Mouse (Mus musculus): ENCODE measurements at regions not wholly inside any gene's neighbourhood (a gene's known extent, or its start where the extent isn't known, plus 50 kb on each side); places are given as distances from the start of the nearest gene placed in this dataset.
A peak's percentile ranks its signal among the peaks of the same experiment; 100 is the strongest.

DNA sequence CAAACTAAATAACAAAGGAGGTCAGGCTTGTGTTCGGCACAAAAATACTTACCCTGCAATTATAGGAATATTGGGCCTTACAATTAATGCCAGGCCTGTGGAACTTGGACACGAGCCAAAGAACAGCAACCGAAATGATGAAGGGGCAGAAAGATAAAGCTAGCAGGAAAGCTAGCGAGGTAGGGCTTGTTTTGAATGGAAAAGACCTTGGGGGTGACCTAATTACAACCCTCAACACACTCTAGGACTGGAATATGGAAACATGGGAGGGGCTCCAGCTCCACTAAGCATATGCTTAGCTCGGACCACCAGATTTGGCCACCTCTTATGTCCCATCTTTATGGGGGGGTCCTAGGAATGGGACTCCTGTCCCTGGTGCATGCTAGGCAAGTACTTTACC lies 362.8 kb downstream of the H2al1j start:
- Histone ChIP-seq H3K4me1 (peaks cover 11% of the 10 kb centered on the region), H3K9me3 (replicated peaks) (no peaks in the 10 kb centered on the region), H3K27me3 (ENCODE audit: low read depth, poor library complexity, severe bottlenecking) (peaks cover 86% of the 10 kb centered on the region), H3K36me3 (no peaks in the 10 kb centered on the region), H3K4me3 (no peak overlapping the region), H3K27ac (no peak overlapping the region)
- WGBS, result 75% methylated on average over 5 of the region's 5 CpGs
- no peak for DNase-seq (ENCODE audit: low spot score)

DNA sequence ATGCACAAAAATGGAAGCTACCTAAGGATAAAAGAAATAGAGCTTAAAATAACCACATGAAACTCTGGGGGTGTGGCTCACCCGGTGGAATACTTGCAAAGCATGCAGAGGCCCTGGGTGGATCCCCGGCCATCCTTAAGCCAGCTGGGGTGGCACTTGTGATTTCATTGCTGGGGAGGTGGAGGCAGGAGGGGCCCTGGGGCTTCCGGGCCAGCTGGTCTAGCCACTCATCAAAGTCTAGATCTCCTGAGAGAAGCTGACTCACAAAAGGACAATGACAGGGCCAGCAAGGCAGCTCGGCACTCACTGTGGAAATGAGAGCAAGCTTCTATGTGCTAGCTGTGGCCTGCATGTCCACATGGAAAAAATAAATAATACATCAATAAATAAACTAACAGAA lies 363.4 kb downstream of the H2al1j start:
- no peak for DNase-seq (ENCODE audit: low spot score)
- H3K27ac ChIP-seq, result no peak overlapping the region
- H3K9me3 ChIP-seq (replicated peaks), result no peaks in the 10 kb centered on the region
- H3K4me3 ChIP-seq, result no peak overlapping the region
- H3K4me1 ChIP-seq, result peaks cover 11% of the 10 kb centered on the region
- no peaks in the 10 kb centered on the region for H3K36me3 ChIP-seq
- H3K27me3 ChIP-seq (ENCODE audit: low read depth, poor library complexity, severe bottlenecking), result peaks cover 86% of the 10 kb centered on the region
- WGBS, result 69% methylated on average over 4 of the region's 4 CpGs

DNA sequence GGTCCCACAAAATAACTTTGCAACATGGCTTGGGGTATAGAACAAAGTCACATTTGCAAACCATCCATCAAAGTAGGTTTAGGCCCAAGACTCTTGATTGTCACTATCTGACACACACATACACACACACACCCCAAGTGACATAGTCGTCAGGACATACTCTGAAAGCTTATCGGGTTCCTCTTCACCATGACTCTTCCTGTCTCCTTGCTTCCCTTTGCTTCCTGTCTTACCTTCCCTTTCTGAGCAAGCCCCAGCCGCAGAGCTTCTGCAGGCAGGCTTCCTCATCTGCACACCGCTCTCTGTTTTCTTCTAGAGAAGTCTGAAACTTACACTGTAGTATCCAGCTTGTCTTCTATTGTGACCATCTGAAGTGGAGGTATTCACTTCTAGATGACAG lies 368.9 kb downstream of the H2al1j start:
- Histone ChIP-seq H3K27me3 (ENCODE audit: low read depth, poor library complexity, severe bottlenecking) (peaks cover 86% of the 10 kb centered on the region), H3K4me3 (no peak overlapping the region), H3K27ac (no peak overlapping the region), H3K9me3 (replicated peaks) (no peaks in the 10 kb centered on the region), H3K36me3 (no peaks in the 10 kb centered on the region), H3K4me1 (peaks cover 6% of the 10 kb centered on the region)
- no peak for DNase-seq (ENCODE audit: low spot score)
- WGBS, result 90% methylated on average over 4 of the region's 4 CpGs

DNA sequence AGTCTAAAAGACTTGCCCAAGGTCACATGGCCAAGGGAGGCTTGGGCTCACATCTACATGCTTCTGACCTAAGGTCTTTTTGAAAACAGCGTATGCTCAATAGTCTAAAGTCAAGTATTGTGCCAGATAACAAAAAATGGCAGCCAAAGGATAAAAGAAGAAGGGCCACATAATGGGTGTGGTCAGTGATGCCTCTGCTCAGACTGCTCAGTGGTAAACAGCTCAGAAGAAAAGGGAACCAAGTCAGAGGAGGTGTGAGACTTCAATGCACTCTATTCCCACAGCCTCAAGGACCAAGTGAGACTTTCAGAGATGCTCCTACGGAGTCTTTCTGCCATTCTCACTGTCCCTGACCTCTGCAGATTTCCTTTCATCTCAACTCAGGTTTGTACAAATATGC lies 373.5 kb downstream of the H2al1j start:
- no peaks in the 10 kb centered on the region for H3K9me3 ChIP-seq (replicated peaks)
- H3K27ac ChIP-seq, result no peak overlapping the region
- no peak overlapping the region for H3K4me3 ChIP-seq
- 88% methylated on average over 2 of the region's 2 CpGs for WGBS
- peaks cover 89% of the 10 kb centered on the region for H3K27me3 ChIP-seq (ENCODE audit: low read depth, poor library complexity, severe bottlenecking)
- no peak for DNase-seq (ENCODE audit: low spot score)
- peaks cover 5% of the 10 kb centered on the region; the same call in 1 of the 2 replicates for H3K4me1 ChIP-seq
- H3K36me3 ChIP-seq, result no peaks in the 10 kb centered on the region

DNA sequence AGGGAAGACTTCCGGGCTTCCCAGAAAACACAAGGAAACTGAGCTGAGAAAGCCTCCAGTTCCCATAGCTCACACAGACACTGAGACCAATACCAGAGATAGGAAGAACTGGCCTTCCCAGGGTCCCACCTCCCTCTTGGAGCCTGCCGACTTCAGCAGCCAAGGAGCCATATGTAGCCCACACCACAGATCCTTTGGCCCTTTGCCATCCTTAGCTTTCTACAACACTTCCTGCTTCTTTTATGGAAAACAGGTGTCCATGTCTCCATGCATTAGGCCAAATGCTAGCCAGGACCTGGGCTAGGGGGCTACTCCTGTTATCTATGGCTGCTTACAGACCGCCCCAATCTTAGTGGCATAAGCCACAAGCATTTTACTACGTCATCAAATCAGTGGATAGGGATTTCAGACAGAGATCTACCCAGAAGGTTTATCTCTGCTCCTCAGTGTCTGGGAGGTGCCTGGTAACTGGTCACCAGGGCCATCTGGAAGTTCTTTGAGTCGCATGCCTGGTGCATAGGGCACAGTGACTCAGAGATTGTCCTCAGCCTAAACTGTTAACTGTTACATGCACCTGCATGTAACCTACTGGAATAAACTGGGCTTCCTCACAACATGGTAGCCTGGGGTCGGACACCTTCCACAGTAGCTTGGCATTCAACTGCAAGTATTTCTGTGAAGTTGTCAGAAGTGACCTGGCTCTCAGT lies 378.4 kb downstream of the H2al1j start:
- DNase-seq (ENCODE audit: low spot score), result no peak
- Histone ChIP-seq H3K9me3 (replicated peaks) (no peaks in the 10 kb centered on the region), H3K27ac (no peak overlapping the region), H3K27me3 (ENCODE audit: low read depth, poor library complexity, severe bottlenecking) (peaks cover 99% of the 10 kb centered on the region), H3K4me1 (peaks cover 37% of the 10 kb centered on the region), H3K4me3 (no peak overlapping the region), H3K36me3 (no peaks in the 10 kb centered on the region)
- 73% methylated on average over 6 of the region's 6 CpGs for WGBS

DNA sequence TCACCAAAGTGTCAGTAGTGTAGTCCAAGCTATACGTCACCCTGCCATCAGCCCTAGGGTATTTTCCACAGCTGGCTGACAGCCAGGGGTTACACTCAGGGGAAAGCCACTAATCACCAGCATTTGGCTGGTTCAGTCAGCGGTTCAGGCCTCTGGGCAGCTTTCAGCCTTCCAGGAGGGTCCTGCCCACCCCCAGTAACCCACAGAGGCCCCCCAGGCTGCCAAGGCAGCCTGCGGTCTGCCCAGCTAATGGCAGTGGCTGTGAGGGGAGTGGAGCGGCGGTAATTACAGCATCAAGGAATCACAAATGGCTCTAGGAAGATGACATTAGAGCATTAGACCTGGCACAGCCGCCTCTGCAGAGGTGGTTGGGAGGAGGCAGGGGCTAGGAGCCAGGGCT lies 379.7 kb downstream of the H2al1j start:
- Histone ChIP-seq H3K4me3 (no peak overlapping the region), H3K4me1 (peaks cover 37% of the 10 kb centered on the region), H3K9me3 (replicated peaks) (no peaks in the 10 kb centered on the region), H3K36me3 (no peaks in the 10 kb centered on the region), H3K27ac (no peak overlapping the region), H3K27me3 (ENCODE audit: low read depth, poor library complexity, severe bottlenecking) (peaks cover 100% of the 10 kb centered on the region)
- WGBS, result 36% methylated on average over 6 of the region's 6 CpGs
- DNase-seq (ENCODE audit: low spot score), result peak; percentile 33

DNA sequence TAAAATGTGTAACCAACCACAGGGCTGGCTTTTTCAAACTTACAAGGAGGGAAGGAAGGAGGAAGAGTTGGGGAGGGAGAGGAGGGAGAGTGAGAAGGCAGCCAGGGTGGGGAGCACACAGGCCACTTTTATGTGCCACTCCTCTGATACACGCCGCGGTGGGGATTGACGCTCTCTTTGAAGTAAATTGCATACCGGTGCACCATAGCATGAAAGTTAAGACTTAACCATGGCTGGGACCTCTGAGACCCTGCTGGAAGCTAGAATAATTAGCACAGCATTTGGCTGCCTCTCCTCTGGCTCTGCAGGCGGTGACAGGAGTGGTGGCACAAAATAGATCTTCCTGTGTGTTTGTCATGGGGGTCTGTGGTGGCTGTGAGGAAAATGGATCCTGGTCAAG lies 380.7 kb downstream of the H2al1j start:
- WGBS, result 22% methylated on average over 6 of the region's 6 CpGs

DNA sequence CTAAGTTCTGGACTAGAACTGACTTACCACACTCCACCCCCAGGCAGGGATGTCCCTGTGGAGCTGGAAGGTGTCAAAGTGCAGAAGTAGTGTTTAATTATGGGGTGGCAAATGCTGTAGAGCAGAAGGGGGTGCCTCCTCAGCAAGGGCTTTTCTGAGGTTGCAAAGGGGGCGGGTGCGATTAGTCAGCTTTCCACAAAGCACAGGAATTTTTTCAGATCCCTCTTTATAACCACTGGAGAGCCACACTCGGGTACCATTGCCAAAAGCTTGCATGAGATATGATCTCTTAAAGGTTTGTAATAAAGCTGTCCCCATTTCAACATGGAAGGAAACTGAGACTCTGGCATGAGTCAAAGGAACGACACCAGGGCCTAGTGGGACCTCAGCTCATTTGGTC lies 381.7 kb downstream of the H2al1j start:
- Histone ChIP-seq H3K27ac (no peak overlapping the region), H3K9me3 (replicated peaks) (no peaks in the 10 kb centered on the region), H3K27me3 (ENCODE audit: low read depth, poor library complexity, severe bottlenecking) (peaks cover 100% of the 10 kb centered on the region), H3K4me3 (no peak overlapping the region), H3K4me1 (peaks cover 37% of the 10 kb centered on the region), H3K36me3 (no peaks in the 10 kb centered on the region)
- 56% methylated on average over 4 of the region's 4 CpGs for WGBS
- DNase-seq (ENCODE audit: low spot score), result no peak

More for the DNA sequence above, 380.7 kb downstream of the H2al1j start:
- peak; percentile 36 for DNase-seq (ENCODE audit: low spot score)
- H3K4me1 ChIP-seq, result peaks cover 37% of the 10 kb centered on the region
- H3K9me3 ChIP-seq (replicated peaks), result no peaks in the 10 kb centered on the region
- no peaks in the 10 kb centered on the region for H3K36me3 ChIP-seq
- H3K4me3 ChIP-seq, result no peak overlapping the region
- H3K27me3 ChIP-seq (ENCODE audit: low read depth, poor library complexity, severe bottlenecking), result peaks cover 100% of the 10 kb centered on the region
- H3K27ac ChIP-seq, result no peak overlapping the region

DNA sequence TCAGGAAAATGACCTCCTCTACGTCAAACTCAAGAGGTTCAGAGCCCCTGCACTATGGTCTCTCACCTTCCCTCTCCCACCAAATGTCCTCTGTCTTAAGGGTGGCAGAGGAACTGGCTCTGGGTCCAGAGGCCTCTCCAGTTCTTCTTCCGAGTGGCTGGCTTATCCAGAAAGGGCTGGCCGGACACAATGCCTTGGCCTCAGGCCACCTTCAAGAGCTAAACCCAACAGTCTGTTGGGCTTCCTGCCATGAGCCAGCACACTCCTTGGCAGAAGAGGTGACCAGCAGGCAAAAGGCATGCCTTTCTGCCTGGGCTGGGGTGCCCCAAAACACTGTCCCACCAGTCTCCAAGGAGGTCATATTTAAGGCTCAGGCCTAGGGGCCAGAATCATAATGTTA lies 385.8 kb downstream of the H2al1j start:
- H3K4me3 ChIP-seq, result no peak overlapping the region
- no peak for DNase-seq (ENCODE audit: low spot score)
- peaks cover 100% of the 10 kb centered on the region for H3K27me3 ChIP-seq (ENCODE audit: low read depth, poor library complexity, severe bottlenecking)
- H3K9me3 ChIP-seq (replicated peaks), result no peaks in the 10 kb centered on the region
- no peak overlapping the region for H3K27ac ChIP-seq
- H3K4me1 ChIP-seq, result peaks cover 10% of the 10 kb centered on the region
- no peaks in the 10 kb centered on the region for H3K36me3 ChIP-seq
- WGBS, result 93% methylated on average over 3 of the region's 3 CpGs

DNA sequence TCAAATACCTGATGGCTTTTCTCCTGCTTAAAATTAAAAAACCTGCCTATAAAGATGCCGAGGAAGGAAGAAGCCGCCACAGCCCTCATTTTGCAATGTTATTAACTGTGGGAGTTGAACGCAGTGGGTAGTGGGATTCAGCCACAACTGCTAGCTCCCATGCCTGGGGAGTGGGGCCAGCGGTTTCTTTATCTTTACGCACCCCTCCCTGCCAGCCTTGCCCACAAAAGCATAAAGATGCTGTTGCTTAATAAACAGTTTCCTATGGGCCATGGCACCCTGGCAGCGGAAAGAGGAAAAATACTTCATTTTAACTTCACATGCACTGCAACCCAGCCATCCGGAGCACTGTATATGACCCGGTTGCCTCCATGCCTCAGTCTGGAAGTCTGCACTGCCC lies 389.2 kb downstream of the H2al1j start:
- Histone ChIP-seq H3K4me3 (no peak overlapping the region), H3K9me3 (replicated peaks) (no peaks in the 10 kb centered on the region), H3K27ac (no peak overlapping the region), H3K4me1 (no peaks in the 10 kb centered on the region), H3K36me3 (no peaks in the 10 kb centered on the region), H3K27me3 (ENCODE audit: low read depth, poor library complexity, severe bottlenecking) (peaks cover 98% of the 10 kb centered on the region)
- DNase-seq (ENCODE audit: low spot score), result no peak
- 83% methylated on average over 8 of the region's 8 CpGs for WGBS

DNA sequence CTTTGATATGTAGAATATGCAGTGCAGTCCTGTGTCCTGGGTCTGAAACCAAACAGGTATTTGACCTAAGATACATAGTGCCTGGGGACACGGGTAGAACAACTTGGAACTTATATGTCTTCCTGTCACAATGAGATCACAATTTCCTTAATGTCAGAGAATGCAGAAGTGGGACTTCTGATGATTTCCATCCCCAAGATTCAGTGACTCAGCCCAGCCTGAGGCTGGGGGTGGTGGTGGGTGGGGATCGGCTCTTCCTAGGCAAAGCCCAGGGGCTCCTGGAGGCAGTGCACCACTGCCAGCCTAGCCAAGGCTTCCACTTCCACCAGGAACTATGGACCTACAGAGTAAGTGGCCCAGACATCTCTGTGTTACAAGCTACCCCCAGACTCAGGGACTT lies 391.2 kb downstream of the H2al1j start:
- DNase-seq (ENCODE audit: low spot score), result no peak
- Histone ChIP-seq H3K27me3 (ENCODE audit: low read depth, poor library complexity, severe bottlenecking) (peaks cover 98% of the 10 kb centered on the region), H3K4me1 (peaks cover 6% of the 10 kb centered on the region), H3K36me3 (no peaks in the 10 kb centered on the region), H3K4me3 (no peak overlapping the region), H3K9me3 (replicated peaks) (no peaks in the 10 kb centered on the region), H3K27ac (no peak overlapping the region)
- WGBS, result 94% methylated on average over 2 of the region's 2 CpGs

DNA sequence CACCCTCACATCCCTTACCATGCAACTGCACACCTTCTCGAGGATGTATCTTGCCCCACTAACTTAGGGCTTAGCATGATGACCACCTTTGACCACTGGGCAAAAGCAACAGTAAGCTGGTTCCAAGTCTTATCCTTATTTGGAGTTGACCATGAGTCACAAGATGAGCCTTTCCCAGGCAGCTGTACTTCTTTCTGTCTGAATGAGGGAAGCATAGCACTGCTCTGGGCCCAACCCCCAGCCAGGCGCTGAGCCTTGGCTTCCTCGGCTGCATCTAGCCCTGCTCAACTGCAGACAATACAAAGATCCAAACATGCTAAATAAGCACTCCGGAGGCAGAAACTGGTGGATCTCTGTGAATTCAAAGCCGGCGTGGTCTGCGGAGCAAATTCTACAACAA lies 392.9 kb downstream of the H2al1j start:
- Histone ChIP-seq H3K36me3 (no peaks in the 10 kb centered on the region), H3K9me3 (replicated peaks) (no peaks in the 10 kb centered on the region), H3K4me1 (peaks cover 6% of the 10 kb centered on the region), H3K27ac (no peak overlapping the region), H3K27me3 (ENCODE audit: low read depth, poor library complexity, severe bottlenecking) (peaks cover 98% of the 10 kb centered on the region), H3K4me3 (no peak overlapping the region)
- WGBS, result 88% methylated on average over 7 of the region's 7 CpGs
- DNase-seq (ENCODE audit: low spot score), result no peak

DNA sequence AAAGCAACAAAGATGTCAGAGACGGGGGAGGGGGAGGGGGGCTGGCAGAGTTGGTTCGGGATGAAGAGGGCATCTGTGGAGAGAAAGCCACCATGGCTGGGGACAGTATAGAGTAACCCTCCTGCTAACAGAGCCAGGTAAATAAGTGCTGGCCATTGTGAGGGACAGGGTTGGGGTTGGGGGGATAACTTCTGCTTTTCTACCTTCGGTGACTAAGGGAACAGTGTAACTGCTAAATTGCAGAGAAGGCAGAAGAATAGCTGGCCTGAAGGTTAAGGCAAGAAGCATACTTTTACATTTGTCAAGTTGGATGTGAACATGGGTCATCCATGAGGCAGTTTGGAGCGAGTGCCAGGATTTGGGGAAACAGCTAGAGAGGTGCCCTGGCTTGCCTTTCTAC lies 395.1 kb downstream of the H2al1j start:
- Histone ChIP-seq H3K27me3 (ENCODE audit: low read depth, poor library complexity, severe bottlenecking) (peaks cover 98% of the 10 kb centered on the region), H3K9me3 (replicated peaks) (no peaks in the 10 kb centered on the region), H3K36me3 (no peaks in the 10 kb centered on the region), H3K4me3 (no peak overlapping the region), H3K4me1 (peaks cover 16% of the 10 kb centered on the region), H3K27ac (no peak overlapping the region)
- WGBS, result 56% methylated on average over 4 of the region's 4 CpGs
- DNase-seq (ENCODE audit: low spot score), result no peak

DNA sequence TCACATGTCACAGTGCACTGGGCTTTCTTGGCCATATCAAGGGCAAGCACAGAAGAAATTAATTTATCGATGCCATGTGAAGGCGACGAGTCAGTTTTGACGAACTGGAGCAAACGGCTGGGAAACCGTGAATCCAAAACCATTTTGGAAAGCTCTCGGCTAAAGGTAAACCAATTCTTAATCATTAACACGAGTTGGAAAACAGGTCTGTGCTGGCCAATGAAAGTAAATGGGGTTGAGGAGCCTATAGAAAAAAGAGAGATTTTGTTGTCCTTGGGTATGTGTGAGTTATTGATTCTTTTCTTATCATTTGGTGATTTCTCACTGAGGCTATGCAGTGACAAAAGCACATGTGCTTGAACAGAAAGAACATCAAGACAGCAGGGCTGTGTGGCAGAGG lies 397.1 kb downstream of the H2al1j start:
- no peaks in the 10 kb centered on the region for H3K36me3 ChIP-seq
- peaks cover 98% of the 10 kb centered on the region for H3K27me3 ChIP-seq (ENCODE audit: low read depth, poor library complexity, severe bottlenecking)
- WGBS, result 93% methylated on average over 8 of the region's 8 CpGs
- peaks cover 16% of the 10 kb centered on the region for H3K4me1 ChIP-seq
- no peak for DNase-seq (ENCODE audit: low spot score)
- H3K9me3 ChIP-seq (replicated peaks), result no peaks in the 10 kb centered on the region
- H3K4me3 ChIP-seq, result no peak overlapping the region
- H3K27ac ChIP-seq, result no peak overlapping the region

Data from limb, embryonic 10.5 days (tissue).